Mouse (Mus musculus): ENCODE measurements at regions not wholly inside any gene's neighbourhood (a gene's known extent, or its start where the extent isn't known, plus 50 kb on each side); places are given as distances from the start of the nearest gene placed in this dataset.

- ATAC-seq (ENCODE audit: low FRiP score, low read depth) (peak; percentile 80), DNase-seq (ENCODE audit: low spot score) (peak; percentile 68)
- peak overlapping the region; percentile 80 for H3K9ac ChIP-seq (ENCODE audit: low read depth, low read length, severe bottlenecking)
- 11% methylated on average over 25 of the region's 36 CpGs for WGBS
- H3K4me2 ChIP-seq (replicated peaks; ENCODE audit: low read depth, low read length, severe bottlenecking): peak overlapping the region; percentile 44
- H3K27ac ChIP-seq (replicated peaks; ENCODE audit: low read depth, low read length): peak overlapping the region; percentile 88
- H3K9me3 ChIP-seq (ENCODE audit: control insufficient read depth, low read length): no peaks in the 10 kb centered on the region
- TF ChIP-seq POLR2A (IDR thresholded peaks at IDR 0.05; ENCODE audit: borderline replicate concordance, extremely low read depth, insufficient read depth, insufficient read length): peak; percentile 88; the same call in 1 of the 2 replicates
- peak overlapping the region; percentile 43 for H3K4me3 ChIP-seq (replicated peaks; ENCODE audit: low read length)
- H3K36me3 ChIP-seq (ENCODE audit: control insufficient read depth, insufficient read depth, low read length): no peaks in the 10 kb centered on the region
- no peaks in the 10 kb centered on the region for H3K27me3 ChIP-seq (ENCODE audit: control insufficient read depth, insufficient read depth, low read length)
- 0 out of 2 replicates have a peak, but pooled peaks cover 4% of the 10 kb centered on the region for H3K4me1 ChIP-seq (ENCODE audit: control insufficient read depth, insufficient read depth, low read length)
These were observed 52.8 kb upstream of the Nfe2l3 start for GRCm38 (mm10) chr6:51379560-51380274.

GRCm38 (mm10) chr6:51380275-51380575 lies 52.2 kb upstream of the Nfe2l3 start:
- H3K9ac ChIP-seq (ENCODE audit: low read depth, low read length, severe bottlenecking): no peak overlapping the region
- 89% methylated on average over 4 of the region's 4 CpGs for WGBS
- no peaks in the 10 kb centered on the region for H3K36me3 ChIP-seq (ENCODE audit: control insufficient read depth, insufficient read depth, low read length)
- H3K27ac ChIP-seq (replicated peaks; ENCODE audit: low read depth, low read length): no peak overlapping the region
- H3K4me1 ChIP-seq (ENCODE audit: control insufficient read depth, insufficient read depth, low read length): 0 out of 2 replicates have a peak, but pooled peaks cover 4% of the 10 kb centered on the region
- no peak for DNase-seq (ENCODE audit: low spot score)
- no peak for TF ChIP-seq POLR2A (IDR thresholded peaks at IDR 0.05; ENCODE audit: borderline replicate concordance, extremely low read depth, insufficient read depth, insufficient read length)
- no peak overlapping the region for H3K4me3 ChIP-seq (replicated peaks; ENCODE audit: low read length)
- H3K27me3 ChIP-seq (ENCODE audit: control insufficient read depth, insufficient read depth, low read length): no peaks in the 10 kb centered on the region
- H3K9me3 ChIP-seq (ENCODE audit: control insufficient read depth, low read length): no peaks in the 10 kb centered on the region
- no peak for ATAC-seq (ENCODE audit: low FRiP score, low read depth)
- H3K4me2 ChIP-seq (replicated peaks; ENCODE audit: low read depth, low read length, severe bottlenecking): peak overlapping the region; percentile 44; the same call in 1 of the 2 replicates

GRCm38 (mm10) chr6:51381465-51381864 lies 51.0 kb upstream of the Nfe2l3 start:
- DNase-seq (ENCODE audit: low spot score) (no peak), ATAC-seq (ENCODE audit: low FRiP score, low read depth) (no peak)
- no peak for TF ChIP-seq POLR2A (IDR thresholded peaks at IDR 0.05; ENCODE audit: borderline replicate concordance, extremely low read depth, insufficient read depth, insufficient read length)
- H3K27ac ChIP-seq (replicated peaks; ENCODE audit: low read depth, low read length): no peak overlapping the region
- H3K4me1 ChIP-seq (ENCODE audit: control insufficient read depth, insufficient read depth, low read length): 0 out of 2 replicates have a peak, but pooled peaks cover 4% of the 10 kb centered on the region
- no peak overlapping the region for H3K9ac ChIP-seq (ENCODE audit: low read depth, low read length, severe bottlenecking)
- WGBS: 49% methylated on average over 9 of the region's 9 CpGs
- no peak overlapping the region for H3K4me3 ChIP-seq (replicated peaks; ENCODE audit: low read length)
- no peaks in the 10 kb centered on the region for H3K27me3 ChIP-seq (ENCODE audit: control insufficient read depth, insufficient read depth, low read length)
- no peak overlapping the region for H3K4me2 ChIP-seq (replicated peaks; ENCODE audit: low read depth, low read length, severe bottlenecking)
- H3K9me3 ChIP-seq (ENCODE audit: control insufficient read depth, low read length): no peaks in the 10 kb centered on the region
- H3K36me3 ChIP-seq (ENCODE audit: control insufficient read depth, insufficient read depth, low read length): no peaks in the 10 kb centered on the region

MicroRNAs in the stretch of these regions (microRNA counts, 519-probe panel; counts per million panel counts)
- microRNA mmu-miR-148a: 5,200 counts per million, percentile 97 among the panel's probes with 10 or more counts

Small RNA genes lying in the stretch of these regions (microRNA-seq; reads per million reads assigned to microRNA genes)
- 1,800 reads per million, percentile 78 among the genes with 10 or more reads in this experiment for gene Mir148a

Data from limb, embryonic 14.5 days (tissue).